Mouse (Mus musculus) CD4-positive helper T cell, adult 2 months (primary cell): ENCODE data around the gene Mad1l1.

Experiments used
- DNase-seq: peaks from one replicate; pipeline ENCODE4 v3.0.0-alpha.2; 2012; ENCODE audit warnings: low read depth, missing footprints, low spot score

Gene Mad1l1

DNA sequence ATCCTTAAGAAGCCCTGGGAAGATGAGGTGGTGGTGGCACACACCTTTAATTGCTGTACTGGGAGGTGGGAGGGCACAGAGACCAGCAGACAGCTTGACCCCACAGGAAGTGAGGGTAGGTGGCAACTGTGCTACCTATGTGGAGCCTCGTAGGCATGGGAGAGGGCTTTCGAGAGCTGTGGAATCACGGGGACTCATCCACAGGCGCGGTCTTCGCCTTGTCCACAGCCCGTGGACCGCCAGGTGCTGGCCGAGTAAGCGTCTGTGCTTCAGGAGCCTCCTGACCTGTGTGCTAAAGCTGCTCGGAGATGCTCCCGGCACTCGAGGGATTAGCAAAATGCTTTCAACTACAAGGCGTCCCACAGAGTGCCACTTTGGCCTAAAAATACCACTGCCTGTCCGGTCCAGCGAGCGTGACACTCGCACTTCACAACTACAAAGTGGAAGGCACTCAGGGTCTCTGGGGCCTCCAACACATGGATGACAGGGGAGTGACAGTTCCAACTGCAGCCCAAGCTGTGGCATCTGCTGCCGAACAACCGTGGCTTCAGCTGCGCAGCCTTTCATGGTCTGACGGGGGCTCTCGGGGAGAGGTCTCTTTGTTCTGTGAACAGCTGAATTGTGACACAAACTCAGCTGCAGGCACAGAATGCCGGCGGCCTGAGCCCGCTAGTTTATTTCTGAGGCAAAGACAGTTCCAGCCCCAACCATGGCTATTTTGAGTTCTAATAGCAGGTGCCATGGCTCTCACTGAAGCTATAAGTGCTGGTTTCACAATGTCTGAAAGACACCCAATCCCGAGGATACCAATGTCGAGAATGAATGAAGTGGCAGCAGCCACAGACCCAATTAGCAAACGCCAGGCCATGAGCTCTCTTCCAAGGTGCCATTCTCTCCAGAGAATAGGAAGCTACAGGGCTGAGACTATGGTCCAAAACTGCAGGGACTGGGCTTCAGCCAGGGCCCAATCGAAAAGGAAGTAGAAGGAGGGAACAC, 57.3 kb downstream of the Mad1l1 start:
- no peak for DNase-seq

DNA sequence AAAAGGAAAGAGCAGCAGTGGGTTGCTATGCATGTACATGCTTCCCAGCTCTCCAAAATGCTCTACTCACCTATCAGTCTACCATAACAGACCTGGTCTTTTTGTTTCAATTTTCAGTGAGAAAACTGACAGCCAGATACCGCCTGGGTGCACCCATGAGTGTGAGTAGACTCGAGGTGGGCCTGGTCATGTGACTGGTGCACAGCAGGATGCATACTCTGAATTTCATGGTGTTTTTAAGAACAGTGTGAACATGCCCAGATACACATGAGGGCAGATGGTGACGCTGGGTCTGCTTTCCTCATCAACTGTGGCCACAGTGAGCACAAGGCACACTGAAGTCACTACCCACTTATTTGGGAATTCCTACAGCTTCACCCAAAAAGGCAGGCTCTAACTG, 59.0 kb downstream of the Mad1l1 start:
- DNase-seq: no peak

DNA sequence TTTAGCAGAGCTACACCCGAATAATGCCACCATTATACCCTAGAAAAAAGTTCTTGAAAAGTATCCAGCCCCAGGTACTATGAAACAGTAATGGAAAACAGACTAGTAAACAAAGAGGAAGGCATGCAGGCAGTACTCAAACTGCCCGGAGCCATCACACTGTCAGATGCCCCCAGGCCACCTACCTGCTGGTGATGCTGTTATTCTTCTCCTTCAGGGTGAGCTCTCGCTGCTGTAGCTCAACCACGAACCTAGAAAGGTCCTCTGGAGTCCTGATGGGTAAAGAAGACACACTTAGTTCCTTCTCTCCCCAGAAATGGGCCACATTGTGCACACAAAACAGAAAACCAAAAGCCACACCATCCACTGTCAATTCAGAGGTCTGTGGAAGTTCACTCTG, 60.0 kb downstream of the Mad1l1 start:
- no peak for DNase-seq

DNA sequence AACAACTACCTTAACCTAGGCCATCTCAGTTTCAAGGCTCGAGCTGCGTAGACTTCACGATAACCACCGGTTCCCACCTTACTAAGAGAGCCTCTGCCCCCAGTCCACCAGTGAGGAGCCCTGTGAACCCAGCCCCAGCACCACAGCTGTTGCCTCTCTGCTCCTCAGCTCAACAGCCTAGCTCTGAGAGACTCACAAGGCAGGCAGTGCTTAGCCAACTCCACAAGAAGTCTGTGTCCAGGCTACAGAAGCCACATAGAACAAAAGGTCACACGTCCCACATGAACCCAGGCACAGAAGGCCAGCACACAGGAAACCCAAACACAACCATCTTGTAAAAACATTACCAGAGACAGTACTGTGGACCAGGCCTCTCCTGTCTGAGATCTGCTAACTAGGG, 62.7 kb downstream of the Mad1l1 start:
- DNase-seq: no peak

DNA sequence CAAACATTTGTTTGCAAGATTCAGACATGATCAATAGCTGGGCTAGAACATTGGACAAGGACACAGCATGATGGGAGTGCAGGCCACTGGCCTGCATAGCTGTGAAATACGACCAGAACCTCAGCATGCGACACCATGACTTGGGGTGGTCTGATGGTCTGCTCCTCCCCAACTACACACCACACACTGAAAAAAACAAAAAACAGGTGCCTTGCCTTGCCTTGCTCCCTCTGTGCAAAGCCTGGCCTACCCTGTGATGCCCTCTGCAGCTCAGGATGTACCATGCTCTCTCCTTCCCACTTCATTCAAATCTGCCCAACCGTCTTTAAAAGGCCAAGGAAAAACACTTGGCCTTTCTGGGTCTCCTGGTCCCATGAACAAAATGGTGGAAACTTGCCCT, 63.3 kb downstream of the Mad1l1 start:
- DNase-seq: no peak

DNA sequence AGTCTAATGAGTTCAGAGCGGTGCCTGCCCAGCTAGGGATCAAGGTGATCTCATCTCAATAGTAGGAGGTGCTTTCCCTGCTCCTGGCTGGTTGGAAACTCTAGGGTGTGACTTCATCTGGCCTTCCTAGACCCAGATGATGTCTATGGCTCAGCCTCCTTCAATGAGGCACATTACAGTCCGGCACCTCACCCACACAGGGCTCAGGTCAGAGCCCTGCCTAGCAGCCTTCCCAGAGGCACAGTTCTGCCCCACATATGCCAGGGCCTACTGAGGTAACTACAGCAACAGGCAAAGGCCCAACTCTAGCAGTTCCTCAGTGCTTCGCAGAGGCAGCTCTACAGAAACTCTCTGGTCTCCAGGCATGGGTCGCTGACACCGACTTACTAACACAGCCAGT, 63.9 kb downstream of the Mad1l1 start:
- no peak for DNase-seq

DNA sequence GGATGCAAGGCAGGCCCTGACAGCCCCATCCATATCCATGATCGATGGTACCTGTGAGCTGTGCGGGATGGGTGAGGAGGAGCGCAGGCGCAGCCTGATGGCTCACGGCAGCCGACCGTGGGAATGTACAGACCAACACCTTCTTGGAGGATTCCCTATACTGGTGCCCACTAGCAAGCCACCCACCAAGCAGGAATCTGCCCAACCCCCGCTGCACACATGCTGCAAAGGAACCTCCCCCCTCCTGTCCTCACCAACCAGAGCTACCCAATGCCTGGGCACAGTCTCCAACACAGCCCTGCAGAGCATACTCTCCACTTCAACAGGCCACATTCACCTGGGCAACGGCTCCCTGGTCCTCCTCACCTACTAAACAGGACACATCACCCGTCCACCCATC, 64.7 kb downstream of the Mad1l1 start:
- DNase-seq: no peak

DNA sequence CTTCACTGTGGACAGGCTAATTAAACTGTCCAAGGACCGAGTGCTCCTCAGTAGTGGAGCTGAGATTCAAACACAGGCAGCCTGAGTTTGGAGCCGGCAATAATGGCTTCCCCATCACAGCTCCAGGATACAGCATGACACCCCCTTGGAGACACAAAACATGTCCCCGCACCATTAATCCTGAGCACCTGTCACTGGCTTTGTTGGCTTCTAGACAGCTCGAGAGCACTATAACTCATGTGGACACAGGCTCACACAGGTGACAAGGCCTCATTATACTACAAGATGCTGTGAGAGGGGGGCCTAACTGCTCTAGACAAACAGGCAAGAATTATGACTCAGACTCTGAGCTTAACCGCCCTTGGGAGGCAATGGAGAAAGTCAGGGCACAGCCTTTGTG, 66.1 kb downstream of the Mad1l1 start:
- no peak for DNase-seq

DNA sequence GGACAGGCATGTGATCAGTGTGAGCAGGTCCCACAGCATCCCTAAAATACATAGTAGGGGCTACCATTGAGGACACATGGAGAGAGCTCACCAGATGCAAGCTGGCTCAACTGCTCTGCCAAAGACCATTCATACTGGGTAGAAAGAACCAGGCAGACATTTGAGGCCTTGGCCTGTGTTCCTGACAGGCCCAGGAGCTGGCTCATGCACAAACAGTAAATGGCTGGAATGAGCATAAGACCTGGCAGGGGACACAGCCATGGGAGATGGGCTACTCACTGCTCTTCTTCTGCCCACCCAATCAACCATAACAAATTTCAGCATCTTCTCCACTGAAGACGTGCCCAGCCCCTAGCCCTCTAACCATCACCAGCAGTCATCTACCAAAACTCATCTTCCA, 66.7 kb downstream of the Mad1l1 start:
- DNase-seq: no peak

DNA sequence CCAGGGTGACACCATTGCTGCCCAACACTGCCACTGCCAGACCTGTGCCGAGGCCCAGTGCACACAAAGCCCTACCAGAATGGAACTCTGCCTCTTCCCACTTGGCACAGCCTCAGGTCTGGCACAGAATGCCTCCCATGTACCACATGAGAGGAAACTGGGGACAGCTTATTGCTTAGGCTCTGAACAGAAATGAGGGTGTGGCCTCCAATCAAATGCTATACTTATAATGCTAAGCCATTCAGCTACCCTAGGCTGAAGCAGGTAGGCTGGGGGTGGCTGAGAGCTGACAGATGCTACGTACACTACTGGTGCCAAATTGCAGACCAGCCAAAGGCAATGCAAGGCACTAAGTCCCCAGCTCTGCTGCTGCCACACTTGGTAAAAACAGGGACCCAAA, 69.4 kb downstream of the Mad1l1 start:
- no peak for DNase-seq

DNA sequence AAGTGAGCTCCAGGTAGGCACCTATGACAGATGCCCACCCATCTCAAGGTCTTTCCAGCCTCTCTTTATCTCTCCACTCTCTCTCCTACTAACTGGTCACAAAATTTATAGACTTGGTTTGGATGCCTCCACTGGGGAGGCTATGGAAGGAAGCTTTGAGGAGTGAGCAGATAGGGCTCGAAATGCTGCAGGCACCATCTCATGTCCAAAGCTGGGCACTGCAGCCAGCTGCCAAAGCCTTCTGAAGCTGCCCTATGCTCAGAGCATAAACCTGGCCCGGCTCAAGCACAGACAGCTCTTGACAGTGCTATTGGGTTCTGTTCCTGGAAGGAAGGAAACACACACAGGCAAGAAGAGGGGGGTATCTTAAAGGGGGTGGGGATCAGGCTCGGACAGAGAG, 71.0 kb downstream of the Mad1l1 start:
- no peak for DNase-seq

DNA sequence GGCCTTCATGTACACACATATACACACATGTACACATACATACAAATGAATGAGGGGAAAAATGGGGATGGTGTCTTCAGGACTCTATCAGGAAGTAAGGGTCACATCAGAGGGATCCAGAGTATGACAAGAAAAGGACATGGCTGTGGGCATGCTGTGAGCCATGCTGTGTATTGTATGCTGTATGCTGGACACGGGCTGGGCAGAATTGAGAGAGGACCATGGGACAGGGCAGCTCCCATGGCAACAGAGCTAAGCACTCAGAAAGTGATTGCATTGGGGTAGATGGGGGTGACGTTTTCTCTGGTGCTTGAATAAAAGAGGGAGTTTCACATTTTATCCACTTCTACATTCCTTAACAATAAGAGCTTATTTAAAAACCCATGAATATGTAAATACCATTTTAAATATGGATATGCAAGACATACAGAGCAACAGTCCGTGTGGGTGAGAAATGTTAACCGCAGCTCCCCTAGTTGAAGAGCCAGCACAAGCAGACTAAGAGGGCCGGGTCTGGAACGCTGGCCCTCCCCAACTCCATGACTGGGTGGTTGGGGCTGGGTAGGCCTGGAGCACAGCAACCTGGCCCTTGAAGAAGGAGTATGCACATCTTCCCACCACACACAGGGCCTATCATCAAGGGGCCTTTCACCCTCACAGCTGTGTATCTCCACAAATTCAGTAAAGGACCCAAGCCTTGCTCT, 71.8 kb downstream of the Mad1l1 start:
- DNase-seq: no peak

DNA sequence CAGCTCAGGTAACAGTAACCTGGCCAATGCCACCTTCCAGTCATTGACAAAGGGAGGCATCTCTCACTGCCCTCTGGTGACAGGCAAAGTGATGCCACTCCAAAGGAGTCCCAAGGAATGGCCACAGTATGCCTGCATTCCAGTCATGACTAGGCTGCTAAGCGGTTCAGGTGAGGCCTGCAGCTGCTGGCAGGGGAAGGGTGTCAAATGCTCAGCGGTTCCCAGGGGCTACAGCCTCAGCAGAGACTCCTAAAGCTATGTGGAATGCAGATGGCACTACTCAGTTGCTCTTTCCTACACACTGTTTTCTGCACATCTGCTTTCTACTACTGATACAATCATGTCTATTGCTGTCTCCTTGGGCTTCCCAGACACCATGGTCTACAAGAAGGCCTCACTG, 73.3 kb downstream of the Mad1l1 start:
- no peak for DNase-seq

DNA sequence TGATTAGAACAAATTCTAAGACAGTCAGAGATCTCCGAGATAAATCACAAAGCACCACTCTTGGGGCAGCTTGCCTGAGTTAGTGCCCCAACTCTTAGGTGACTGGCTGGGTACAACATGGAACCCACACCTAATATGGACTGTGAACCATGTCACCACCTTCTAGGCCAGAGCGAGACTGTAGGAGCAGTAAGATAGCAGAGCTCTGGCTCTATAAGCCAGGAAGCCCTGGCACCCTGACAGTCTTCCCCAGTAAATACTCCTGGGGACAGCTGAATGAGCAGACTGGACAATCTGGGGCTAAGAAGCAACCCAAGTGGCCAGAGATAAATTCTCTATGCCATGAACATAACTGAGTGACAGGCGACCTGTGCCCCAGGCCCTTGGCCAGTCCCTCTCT, 81.1 kb downstream of the Mad1l1 start:
- no peak for DNase-seq

DNA sequence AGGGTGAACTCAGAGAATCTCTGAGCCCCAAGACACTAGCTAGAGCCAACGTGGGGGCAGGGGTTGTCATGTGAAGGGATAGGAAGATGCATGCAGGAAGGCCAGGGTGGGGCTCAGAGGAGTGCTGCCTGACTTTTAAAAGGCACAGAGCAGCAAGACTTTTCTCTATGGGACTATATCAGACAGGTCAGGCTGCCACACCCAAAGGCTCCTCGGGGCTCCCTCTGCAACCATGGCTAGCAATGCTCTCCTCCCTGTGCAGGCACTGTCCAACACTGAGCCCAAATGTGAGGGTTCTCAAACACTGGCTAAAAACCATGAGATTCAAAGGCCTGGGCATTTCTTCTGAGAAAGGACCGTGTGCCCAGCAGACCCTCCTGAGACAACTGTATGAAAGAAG, 82.5 kb downstream of the Mad1l1 start:
- no peak for DNase-seq

DNA sequence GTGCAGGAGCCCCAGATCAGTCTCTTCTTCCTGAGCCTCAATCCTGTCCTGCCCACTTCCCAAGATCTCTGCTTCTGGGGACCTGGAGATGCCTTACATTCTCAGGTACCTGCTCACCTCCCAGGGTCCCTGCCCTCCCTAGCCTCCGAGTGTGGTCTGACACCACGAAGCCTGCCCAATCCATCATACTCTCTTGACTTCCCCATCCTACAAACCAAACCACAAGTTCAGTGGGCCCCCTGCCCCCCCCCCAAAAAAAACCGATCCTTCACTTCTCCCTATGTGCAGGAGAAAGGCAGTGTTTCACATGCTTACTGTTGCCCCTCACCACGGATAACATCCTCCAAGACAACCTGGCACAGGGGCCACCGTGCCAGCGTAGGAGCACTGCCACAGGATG, 90.5 kb downstream of the Mad1l1 start:
- DNase-seq: no peak

DNA sequence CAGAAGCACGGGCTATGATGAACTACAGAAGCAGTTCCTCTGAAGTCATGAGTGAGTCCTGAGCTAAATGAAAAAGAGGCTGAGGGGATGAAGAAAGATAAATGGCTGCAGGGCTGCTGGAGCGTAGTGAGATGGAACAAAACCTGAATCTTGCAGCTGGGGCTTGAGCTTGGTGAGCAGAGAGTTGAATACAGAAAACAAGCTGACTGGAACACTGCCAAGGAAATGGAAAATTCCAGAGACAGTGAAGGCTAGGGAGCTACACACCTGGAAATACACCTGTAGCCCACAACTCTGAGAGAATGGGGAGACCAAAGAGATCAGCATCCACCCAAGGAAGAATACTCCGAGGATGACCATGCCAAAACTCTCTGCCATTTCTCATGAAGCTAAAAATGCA, 93.0 kb downstream of the Mad1l1 start:
- no peak for DNase-seq

DNA sequence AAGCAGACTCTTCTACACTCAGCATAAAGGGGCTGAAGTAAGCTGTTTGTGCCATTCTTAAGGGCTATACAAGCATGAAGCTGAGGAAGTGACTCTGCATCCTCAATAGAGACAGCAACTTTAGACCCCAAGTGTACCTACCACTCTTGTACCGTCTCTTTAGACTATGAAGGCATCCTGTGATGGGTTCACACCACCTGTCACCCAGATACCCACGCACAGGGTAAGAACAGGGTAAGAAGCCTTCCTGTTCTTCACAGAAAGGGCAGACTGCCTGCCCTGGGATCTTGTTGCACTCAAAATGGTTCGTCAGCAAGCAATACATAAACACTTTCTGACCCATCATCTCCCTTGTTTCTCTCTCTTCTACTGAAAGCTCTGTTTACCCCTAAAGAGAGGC, 94.5 kb downstream of the Mad1l1 start:
- no peak for DNase-seq

DNA sequence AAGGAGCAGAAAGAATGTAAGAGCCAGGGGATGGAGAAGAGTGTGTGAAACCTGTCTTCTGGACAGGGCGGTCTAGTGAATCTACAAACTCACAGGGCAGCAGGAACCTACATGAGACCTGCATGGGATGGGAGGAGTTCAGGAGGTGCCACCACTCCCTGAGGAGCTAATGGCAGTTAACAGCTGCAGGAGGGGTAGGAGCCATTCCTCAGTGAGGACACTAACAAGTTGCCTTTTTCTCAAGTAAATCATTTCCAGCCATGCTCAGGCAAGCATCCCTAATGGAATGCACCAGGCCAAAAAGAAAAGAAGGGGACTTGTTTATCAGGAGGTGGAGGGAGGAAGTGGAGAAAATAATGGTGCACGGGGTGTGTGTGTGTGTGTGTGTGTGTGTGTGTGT, 95.5 kb downstream of the Mad1l1 start:
- no peak for DNase-seq

DNA sequence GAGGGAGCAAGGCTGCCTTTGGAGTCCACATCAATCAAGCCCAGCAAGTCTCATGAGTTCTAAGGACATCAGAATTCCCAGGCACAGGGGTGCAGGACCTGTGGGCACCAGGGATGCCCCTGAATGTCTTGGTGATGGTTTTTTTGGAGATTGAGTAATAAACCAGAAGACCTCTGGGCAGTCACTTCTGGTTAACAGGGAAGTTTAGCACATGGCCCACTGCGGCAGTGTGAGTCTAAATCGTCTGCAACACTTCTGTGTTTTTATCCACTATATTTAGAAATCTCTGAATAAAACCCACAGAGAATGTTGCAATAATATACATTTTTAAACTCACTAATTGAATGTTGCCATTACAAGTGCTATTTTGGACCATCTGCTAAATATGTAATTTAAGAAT, 96.2 kb downstream of the Mad1l1 start:
- no peak for DNase-seq

DNA sequence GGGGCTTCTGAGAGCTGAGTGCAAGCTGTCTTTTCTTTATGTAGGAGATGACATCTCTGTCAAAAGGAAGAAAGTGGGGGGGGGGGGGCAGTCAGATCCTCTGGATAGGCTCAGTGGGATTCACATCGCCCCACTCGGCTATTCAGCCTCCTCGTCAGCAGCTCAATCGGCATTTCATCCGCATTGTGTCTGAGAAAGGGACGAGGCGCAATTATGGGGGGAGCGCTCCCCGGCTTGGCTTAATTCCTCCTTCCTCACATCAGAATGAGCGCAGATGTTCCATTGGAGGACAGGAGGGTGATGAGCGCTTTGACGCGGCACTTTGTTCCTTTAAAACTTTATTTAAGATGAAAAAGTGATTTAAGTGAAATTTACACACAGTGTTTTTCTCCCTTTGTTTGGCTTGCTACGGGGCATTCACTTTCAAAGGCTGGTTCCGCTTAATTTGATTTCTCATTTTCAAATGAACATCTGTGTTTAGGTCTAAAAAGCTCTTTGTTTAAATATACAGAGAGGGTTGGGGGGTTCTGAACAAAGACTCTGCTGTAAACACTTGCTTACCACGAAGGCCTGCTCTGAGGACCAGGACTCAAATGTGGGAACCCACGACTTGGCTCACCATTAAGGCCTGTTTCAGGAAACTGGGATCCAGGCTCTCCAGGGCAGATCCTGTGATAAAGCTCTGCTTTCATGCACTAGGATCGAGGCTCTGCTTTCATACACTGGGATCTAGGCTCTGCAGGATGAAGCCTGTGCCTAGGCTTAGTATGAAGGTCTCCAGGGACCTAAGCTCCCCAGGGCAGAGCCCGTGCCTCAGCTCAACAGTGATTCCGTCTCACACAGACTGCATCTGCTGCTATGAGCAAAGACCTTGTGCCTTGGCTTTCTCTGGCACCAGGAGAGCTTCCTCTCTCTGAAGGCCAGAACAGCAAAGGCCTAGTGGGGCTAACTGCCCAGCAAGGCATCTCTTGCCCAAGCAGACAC, 98.0 kb downstream of the Mad1l1 start:
- DNase-seq: no peak
